Mouse (Mus musculus): ENCODE results near the gene Sik2. TPM values are rescaled to one million over a fixed set of nuclear protein-coding genes. Genes with fewer than 3 reads are reported as not detected.

Gene Sik2
- polyA plus RNA-seq, 1 experiment from 2014 or later, result 18.4 TPM

- Histone ChIP-seq H3K27ac (ENCODE audit: low read depth, low read length) (no peak overlapping the region), H3K36me3 (ENCODE audit: control insufficient read depth, insufficient read depth, low read length) (no peaks in the 10 kb centered on the region), H3K27me3 (ENCODE audit: control insufficient read depth, insufficient read depth, low read length) (no peaks in the 10 kb centered on the region), H3K9me3 (ENCODE audit: control insufficient read depth, low read length) (no peaks in the 10 kb centered on the region), H3K4me2 (ENCODE audit: low read depth, low read length, severe bottlenecking) (no peak overlapping the region), H3K4me3 (ENCODE audit: low read depth, low read length) (no peak overlapping the region), H3K4me1 (replicated peaks; ENCODE audit: control insufficient read depth, insufficient read depth, low read length) (no peaks in the 10 kb centered on the region), H3K9ac (ENCODE audit: low read length) (no peak overlapping the region)
- 78% methylated on average over 9 of the region's 9 CpGs for WGBS
- ATAC-seq (replicated peaks; ENCODE audit: low FRiP score) (no peak), DNase-seq (ENCODE audit: low spot score) (no peak)
Observed at GRCm38 (mm10) chr9:50845547-50845946, 163.3 kb downstream of the Sik2 start.

GRCm38 (mm10) chr9:50845081-50845480 is 163.8 kb downstream of the Sik2 start, which contains the start of gene Ppp2r1b:
Gene Ppp2r1b, plus strand, starts transcription at chr9:50845301.
- no peaks in the 10 kb centered on the region for H3K9me3 ChIP-seq (ENCODE audit: control insufficient read depth, low read length)
- WGBS, result 93% methylated on average over 3 of the region's 3 CpGs
- no peak within 1 kb of the TSS for H3K4me3 ChIP-seq (ENCODE audit: low read depth, low read length)
- H3K9ac ChIP-seq (ENCODE audit: low read length), result no peak within 1 kb of the TSS
- no peak for DNase-seq (ENCODE audit: low spot score)
- no peaks in the 10 kb centered on the region for H3K36me3 ChIP-seq (ENCODE audit: control insufficient read depth, insufficient read depth, low read length)
- no peaks in the 10 kb centered on the region for H3K27me3 ChIP-seq (ENCODE audit: control insufficient read depth, insufficient read depth, low read length)
- H3K4me1 ChIP-seq (replicated peaks; ENCODE audit: control insufficient read depth, insufficient read depth, low read length), result no peaks in the 10 kb centered on the region
- no peak for ATAC-seq (replicated peaks; ENCODE audit: low FRiP score)
- no peak within 1 kb of the TSS for H3K4me2 ChIP-seq (ENCODE audit: low read depth, low read length, severe bottlenecking)
- H3K27ac ChIP-seq (ENCODE audit: low read depth, low read length), result no peak within 1 kb of the TSS

Other genes starting within 250 kb of the Sik2 start
- 12.6 and 14.0 TPM in 2 replicates for gene Fdxacb1, start 240.8 kb downstream of the Sik2 start, polyA plus RNA-seq (2014; fragmentation: Nextera tagmentation; extraction: Ambion mirVana)
- gene Alg9, start 234.1 kb downstream of the Sik2 start, polyA plus RNA-seq (2014; fragmentation: Nextera tagmentation; extraction: Ambion mirVana), result 33.4 and 40.3 TPM in 2 replicates
- 28.7 and 31.2 TPM in 2 replicates for gene 1110032A03Rik, start 233.6 kb downstream of the Sik2 start, polyA plus RNA-seq (2014; fragmentation: Nextera tagmentation; extraction: Ambion mirVana)
- gene Ppp2r1b, start 163.8 kb downstream of the Sik2 start, polyA plus RNA-seq (2014; fragmentation: Nextera tagmentation; extraction: Ambion mirVana), result 125 and 132 TPM in 2 replicates
- gene Btg4, start 51.8 kb upstream of the Sik2 start, polyA plus RNA-seq (2014; fragmentation: Nextera tagmentation; extraction: Ambion mirVana), result not detected in 2 replicates
- gene Layn, start 68.0 kb upstream of the Sik2 start, polyA plus RNA-seq (2014; fragmentation: Nextera tagmentation; extraction: Ambion mirVana), result 1.3 and 1.7 TPM in 2 replicates
- gene 4833427G06Rik, start 93.0 kb upstream of the Sik2 start, polyA plus RNA-seq (2014; fragmentation: Nextera tagmentation; extraction: Ambion mirVana), result not detected in 2 replicates
- gene Gm32742, start 156.4 kb upstream of the Sik2 start, polyA plus RNA-seq (2014; fragmentation: Nextera tagmentation; extraction: Ambion mirVana), result not detected in 2 replicates
- gene Pou2af1, start 204.6 kb upstream of the Sik2 start, polyA plus RNA-seq (2014; fragmentation: Nextera tagmentation; extraction: Ambion mirVana), result not detected in 2 replicates

All from forebrain, embryonic 11.5 days (tissue).